Mouse (Mus musculus): Measurements from ENCODE around the gene Mrpl17. TPM values are rescaled to one million over a fixed set of nuclear protein-coding genes. Genes with fewer than 3 reads are reported as not detected.
A peak's percentile ranks its signal among the peaks of the same experiment; 100 is the strongest.

The Mrpl17 gene
- polyA plus RNA-seq, 1 experiment from 2014 or later = 266 TPM

- H3K9ac ChIP-seq (ENCODE audit: low read depth, low read length) = 0 out of 2 replicates have a peak overlapping the region, but pooled peaks have one; percentile 28
- peaks cover 16% of the 10 kb centered on the region for H3K27me3 ChIP-seq (ENCODE audit: control insufficient read depth, insufficient read depth, low read length)
- H3K27ac ChIP-seq (ENCODE audit: low read depth, low read length) = peak overlapping the region; percentile 59
- H3K9me3 ChIP-seq (replicated peaks; ENCODE audit: control insufficient read depth, low read length) = no peaks in the 10 kb centered on the region
- WGBS (ENCODE audit: insufficient replicate concordance) = 19% methylated on average over 6 of the region's 6 CpGs
- ATAC-seq (replicated peaks; ENCODE audit: insufficient number of reproducible peaks, low FRiP score, low TSS enrichment) = no peak
- H3K4me1 ChIP-seq (ENCODE audit: control insufficient read depth, insufficient read depth, low read length) = peaks cover 7% of the 10 kb centered on the region
- H3K36me3 ChIP-seq (ENCODE audit: control insufficient read depth, insufficient read depth, low read length) = peaks cover 25% of the 10 kb centered on the region
- H3K4me3 ChIP-seq (ENCODE audit: low read depth, low read length) = no peak overlapping the region
- H3K4me2 ChIP-seq = no peak overlapping the region
Measured at GRCm38 (mm10) chr7:105767729-105768165, 43.2 kb downstream of the Mrpl17 start.

- peaks cover 30% of the 10 kb centered on the region for H3K27me3 ChIP-seq (ENCODE audit: control insufficient read depth, insufficient read depth, low read length)
- peaks cover 12% of the 10 kb centered on the region for H3K4me1 ChIP-seq (ENCODE audit: control insufficient read depth, insufficient read depth, low read length)
- no peak overlapping the region for H3K9ac ChIP-seq (ENCODE audit: low read depth, low read length)
- H3K4me2 ChIP-seq = no peak overlapping the region
- no peak for ATAC-seq (replicated peaks; ENCODE audit: insufficient number of reproducible peaks, low FRiP score, low TSS enrichment)
- H3K9me3 ChIP-seq (replicated peaks; ENCODE audit: control insufficient read depth, low read length) = no peaks in the 10 kb centered on the region
- 84% methylated on average over 11 of the region's 11 CpGs for WGBS (ENCODE audit: insufficient replicate concordance)
- no peak overlapping the region for H3K4me3 ChIP-seq (ENCODE audit: low read depth, low read length)
- peaks cover 26% of the 10 kb centered on the region for H3K36me3 ChIP-seq (ENCODE audit: control insufficient read depth, insufficient read depth, low read length)
- no peak overlapping the region for H3K27ac ChIP-seq (ENCODE audit: low read depth, low read length)
Measured at GRCm38 (mm10) chr7:105764331-105764730, 46.6 kb downstream of the Mrpl17 start.

- H3K4me2 ChIP-seq = peak overlapping the region; percentile 81
- WGBS (ENCODE audit: insufficient replicate concordance) = 23% methylated on average over 55 of the region's 55 CpGs
- H3K27me3 ChIP-seq (ENCODE audit: control insufficient read depth, insufficient read depth, low read length) = peaks cover 30% of the 10 kb centered on the region
- 0 out of 2 replicates have a peak, but pooled peaks have one; percentile 8 for ATAC-seq (replicated peaks; ENCODE audit: insufficient number of reproducible peaks, low FRiP score, low TSS enrichment)
- peaks cover 9% of the 10 kb centered on the region for H3K4me1 ChIP-seq (ENCODE audit: control insufficient read depth, insufficient read depth, low read length)
- H3K4me3 ChIP-seq (ENCODE audit: low read depth, low read length) = peak overlapping the region; percentile 38
- H3K36me3 ChIP-seq (ENCODE audit: control insufficient read depth, insufficient read depth, low read length) = peaks cover 26% of the 10 kb centered on the region
- no peaks in the 10 kb centered on the region for H3K9me3 ChIP-seq (replicated peaks; ENCODE audit: control insufficient read depth, low read length)
- H3K27ac ChIP-seq (ENCODE audit: low read depth, low read length) = no peak overlapping the region
- H3K9ac ChIP-seq (ENCODE audit: low read depth, low read length) = peak overlapping the region; percentile 34; the same call in 1 of the 2 replicates
Measured at GRCm38 (mm10) chr7:105762517-105763270, 48.2 kb downstream of the Mrpl17 start.

- Histone ChIP-seq H3K27me3 (ENCODE audit: control insufficient read depth, insufficient read depth, low read length) (peaks cover 30% of the 10 kb centered on the region), H3K9ac (ENCODE audit: low read depth, low read length) (peak overlapping the region; percentile 34; the same call in 1 of the 2 replicates), H3K9me3 (replicated peaks; ENCODE audit: control insufficient read depth, low read length) (no peaks in the 10 kb centered on the region), H3K4me3 (ENCODE audit: low read depth, low read length) (peak overlapping the region; percentile 38), H3K36me3 (ENCODE audit: control insufficient read depth, insufficient read depth, low read length) (peaks cover 28% of the 10 kb centered on the region), H3K4me2 (peak overlapping the region; percentile 81), H3K4me1 (ENCODE audit: control insufficient read depth, insufficient read depth, low read length) (peaks cover 7% of the 10 kb centered on the region; the same call in 1 of the 2 replicates), H3K27ac (ENCODE audit: low read depth, low read length) (no peak overlapping the region)
- 25% methylated on average over 51 of the region's 51 CpGs for WGBS (ENCODE audit: insufficient replicate concordance)
- ATAC-seq (replicated peaks; ENCODE audit: insufficient number of reproducible peaks, low FRiP score, low TSS enrichment) = 0 out of 2 replicates have a peak, but pooled peaks have one; percentile 9
Measured at GRCm38 (mm10) chr7:105761813-105762484, 49.0 kb downstream of the Mrpl17 start.

- Histone ChIP-seq H3K27me3 (ENCODE audit: control insufficient read depth, insufficient read depth, low read length) (no peaks in the 10 kb centered on the region), H3K4me2 (no peak overlapping the region), H3K36me3 (ENCODE audit: control insufficient read depth, insufficient read depth, low read length) (peaks cover 7% of the 10 kb centered on the region; the same call in 1 of the 2 replicates), H3K4me3 (ENCODE audit: low read depth, low read length) (no peak overlapping the region), H3K9ac (ENCODE audit: low read depth, low read length) (no peak overlapping the region), H3K27ac (ENCODE audit: low read depth, low read length) (no peak overlapping the region), H3K4me1 (ENCODE audit: control insufficient read depth, insufficient read depth, low read length) (peaks cover 4% of the 10 kb centered on the region), H3K9me3 (replicated peaks; ENCODE audit: control insufficient read depth, low read length) (no peaks in the 10 kb centered on the region)
- 85% methylated on average over 10 of the region's 10 CpGs for WGBS (ENCODE audit: insufficient replicate concordance)
- no peak for ATAC-seq (replicated peaks; ENCODE audit: insufficient number of reproducible peaks, low FRiP score, low TSS enrichment)
Measured at GRCm38 (mm10) chr7:105753281-105753680, 57.6 kb downstream of the Mrpl17 start.

Other genes with a start within 250 kb of the Mrpl17 start
- gene Apbb1, start 229.4 kb downstream of the Mrpl17 start, polyA plus RNA-seq (2014; fragmentation: Nextera tagmentation; extraction: Ambion mirVana) = 43.5 and 49.7 TPM in 2 replicates
- gene Hpx, start 211.0 kb downstream of the Mrpl17 start, polyA plus RNA-seq (2014; fragmentation: Nextera tagmentation; extraction: Ambion mirVana) = 0.76 and 1.4 TPM in 2 replicates
- gene Trim3, start 177.5 kb downstream of the Mrpl17 start, polyA plus RNA-seq (2014; fragmentation: Nextera tagmentation; extraction: Ambion mirVana) = 20.2 and 23.7 TPM in 2 replicates
- gene Timm10b, start 171.0 kb downstream of the Mrpl17 start, polyA plus RNA-seq (2014; fragmentation: Nextera tagmentation; extraction: Ambion mirVana) = 151 and 160 TPM in 2 replicates
- 48.5 and 57.3 TPM in 2 replicates for gene Arfip2, start 170.7 kb downstream of the Mrpl17 start, polyA plus RNA-seq (2014; fragmentation: Nextera tagmentation; extraction: Ambion mirVana)
- 30.2 and 39.0 TPM in 2 replicates for gene Gm45799, start 170.5 kb downstream of the Mrpl17 start, polyA plus RNA-seq (2014; fragmentation: Nextera tagmentation; extraction: Ambion mirVana)
- 0.87 and 1.1 TPM in 2 replicates for gene Dnhd1, start 160.3 kb downstream of the Mrpl17 start, polyA plus RNA-seq (2014; fragmentation: Nextera tagmentation; extraction: Ambion mirVana)
- gene Ilk, start 74.5 kb downstream of the Mrpl17 start, polyA plus RNA-seq (2014; fragmentation: Nextera tagmentation; extraction: Ambion mirVana) = 411 and 451 TPM in 2 replicates
- gene Rrp8, start 73.7 kb downstream of the Mrpl17 start, polyA plus RNA-seq (2014; fragmentation: Nextera tagmentation; extraction: Ambion mirVana) = 29.2 and 32.0 TPM in 2 replicates
- gene Taf10, start 66.7 kb downstream of the Mrpl17 start, polyA plus RNA-seq (2014; fragmentation: Nextera tagmentation; extraction: Ambion mirVana) = 152 and 161 TPM in 2 replicates
- 85.8 and 95.7 TPM in 2 replicates for gene Tpp1, start 58.9 kb downstream of the Mrpl17 start, polyA plus RNA-seq (2014; fragmentation: Nextera tagmentation; extraction: Ambion mirVana)
- 7.6 TPM in 2 replicates for gene Dchs1, start 23.4 kb downstream of the Mrpl17 start, polyA plus RNA-seq (2014; fragmentation: Nextera tagmentation; extraction: Ambion mirVana)
- 0.17 and 0.31 TPM in 2 replicates for gene Gm4070, start 142.9 kb upstream of the Mrpl17 start, polyA plus RNA-seq (2014; fragmentation: Nextera tagmentation; extraction: Ambion mirVana)